Mouse (Mus musculus): ENCODE results near the gene Fstl4. TPM values are rescaled to one million over a fixed set of nuclear protein-coding genes. Genes with fewer than 3 reads are reported as not detected.

Gene Fstl4
- total and polyA plus RNA-seq, 3 experiments, result not detected

GRCm38 (mm10) chr11:53126660-53127059 is 362.2 kb downstream of the Fstl4 start:
- H3K9me3 ChIP-seq (replicated peaks; ENCODE audit: insufficient read depth, low read length), result no peaks in the 10 kb centered on the region
- DNase-seq (ENCODE audit: low read depth, low spot score), result no peak
- H3K36me3 ChIP-seq (ENCODE audit: control insufficient read depth in 1 of 2, insufficient read depth in 2 of 2, low read length in 2 of 2), result no peaks in the 10 kb centered on the region
- no peaks in the 10 kb centered on the region for H3K27me3 ChIP-seq (ENCODE audit: control insufficient read depth in 1 of 2, insufficient read depth in 2 of 2, low read length in 2 of 2)
- H3K4me3 ChIP-seq (ENCODE audit: control insufficient read depth in 1 of 2, insufficient read depth in 1 of 2, low read depth in 2 of 2, low read length in 2 of 2), result no peak overlapping the region
- no peaks in the 10 kb centered on the region for H3K4me1 ChIP-seq (ENCODE audit: control insufficient read depth in 1 of 2, insufficient read depth in 2 of 2, low read length in 2 of 2)
- no peaks in the 10 kb centered on the region for H3K79me2 ChIP-seq (ENCODE audit: control insufficient read depth, insufficient read depth, low read length, poor library complexity)
- no peak overlapping the region for H3K9ac ChIP-seq (ENCODE audit: control insufficient read depth, low read depth, low read length, poor library complexity, severe bottlenecking)
- no peak overlapping the region for H3K27ac ChIP-seq (ENCODE audit: control insufficient read depth, low read depth, low read length)
- TF ChIP-seq GATA1 (IDR thresholded peaks at IDR 0.05; ENCODE audit: low read depth, low read length) (no peak), MXI1 (IDR thresholded peaks at IDR 0.05; ENCODE audit: low read depth, low read length) (no peak), TCF12 (IDR thresholded peaks at IDR 0.05; ENCODE audit: low read depth, low read length) (no peak), TAL1 (IDR thresholded peaks at IDR 0.05; ENCODE audit: low read length) (no peak), MYB (IDR thresholded peaks at IDR 0.05; ENCODE audit: low read depth, low read length) (no peak), ZKSCAN1 (IDR thresholded peaks at IDR 0.05; ENCODE audit: low read depth, low read length) (no peak), CTCF (IDR thresholded peaks at IDR 0.05 in 2 of 3, conservative IDR thresholded peaks at IDR 0.05 in 1 of 3; ENCODE audit: control insufficient read depth in 1 of 3, insufficient read depth in 1 of 3, low read depth in 2 of 3, low read length in 3 of 3, poor library complexity in 1 of 3, severe bottlenecking in 1 of 3) (no peak), ZMIZ1 (IDR thresholded peaks at IDR 0.05; ENCODE audit: low read depth, low read length) (no peak), MAFK (IDR thresholded peaks at IDR 0.05; ENCODE audit: borderline replicate concordance, low read depth, low read length) (no peak), USF1 (IDR thresholded peaks at IDR 0.05; ENCODE audit: low read depth, low read length) (no peak), POLR2A (IDR thresholded peaks at IDR 0.05; ENCODE audit: control insufficient read depth in 1 of 2, insufficient read depth in 1 of 2, low read depth in 1 of 2, low read length in 2 of 2, poor library complexity in 1 of 2) (no peak), ELF1 (IDR thresholded peaks at IDR 0.05; ENCODE audit: low read depth, low read length) (no peak), RCOR1 (IDR thresholded peaks at IDR 0.05; ENCODE audit: low read depth, low read length) (no peak), MEF2A (IDR thresholded peaks at IDR 0.05; ENCODE audit: extremely low read depth, insufficient replicate concordance, low read depth, low read length, poor library complexity, severe bottlenecking) (no peak), CHD1 (IDR thresholded peaks at IDR 0.05; ENCODE audit: low read depth, low read length) (no peak), KAT2A (conservative IDR thresholded peaks at IDR 0.05; ENCODE audit: low read depth, low read length) (no peak), ZNF384 (IDR thresholded peaks at IDR 0.05; ENCODE audit: low read depth, low read length) (no peak), BHLHE40 (IDR thresholded peaks at IDR 0.05; ENCODE audit: borderline replicate concordance, low read depth, low read length) (no peak), RAD21 (IDR thresholded peaks at IDR 0.05; ENCODE audit: low read depth, low read length) (no peak), MAZ (IDR thresholded peaks at IDR 0.05; ENCODE audit: low read depth, low read length) (no peak)

DNA sequence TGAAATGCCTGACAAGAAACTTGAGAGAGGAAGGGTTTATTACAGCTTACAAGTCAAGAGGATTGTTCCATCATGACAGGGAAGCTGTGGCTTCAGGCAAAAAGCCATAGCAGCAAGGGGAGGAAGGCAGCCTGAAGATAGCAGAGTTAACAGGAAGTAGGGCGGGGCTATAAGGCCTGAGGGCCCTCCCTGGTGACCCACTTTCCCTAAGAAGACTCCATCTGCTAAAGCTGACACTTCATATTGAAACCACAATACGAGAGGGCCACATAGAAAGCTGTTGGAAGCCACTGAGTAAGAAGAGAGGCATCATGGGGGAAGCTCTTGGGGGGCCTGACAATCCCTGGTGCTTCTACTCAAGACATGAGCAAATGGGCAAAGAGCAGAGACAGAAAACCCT is 364.2 kb downstream of the Fstl4 start:
- H3K79me2 ChIP-seq (ENCODE audit: control insufficient read depth, insufficient read depth, low read length, poor library complexity), result no peaks in the 10 kb centered on the region
- peak; percentile 10 for DNase-seq (ENCODE audit: low read depth, low spot score)
- no peaks in the 10 kb centered on the region for H3K4me1 ChIP-seq (ENCODE audit: control insufficient read depth in 1 of 2, insufficient read depth in 2 of 2, low read length in 2 of 2)
- H3K4me3 ChIP-seq (ENCODE audit: control insufficient read depth in 1 of 2, insufficient read depth in 1 of 2, low read depth in 2 of 2, low read length in 2 of 2), result no peak overlapping the region
- TF ChIP-seq USF2 (IDR thresholded peaks at IDR 0.05; ENCODE audit: borderline replicate concordance in 1 of 2, insufficient read depth in 1 of 2, low read depth in 1 of 2, low read length in 2 of 2) (no peak), POLR2A (IDR thresholded peaks at IDR 0.05; ENCODE audit: control insufficient read depth in 1 of 2, insufficient read depth in 1 of 2, low read depth in 1 of 2, low read length in 2 of 2, poor library complexity in 1 of 2) (no peak), E2F4 (IDR thresholded peaks at IDR 0.05; ENCODE audit: borderline replicate concordance, low read depth, low read length) (no peak), RCOR1 (IDR thresholded peaks at IDR 0.05; ENCODE audit: low read depth, low read length) (no peak)
- H3K27me3 ChIP-seq (ENCODE audit: control insufficient read depth in 1 of 2, insufficient read depth in 2 of 2, low read length in 2 of 2), result no peaks in the 10 kb centered on the region
- H3K36me3 ChIP-seq (ENCODE audit: control insufficient read depth in 1 of 2, insufficient read depth in 2 of 2, low read length in 2 of 2), result no peaks in the 10 kb centered on the region
- H3K27ac ChIP-seq (ENCODE audit: control insufficient read depth, low read depth, low read length), result no peak overlapping the region
- H3K9ac ChIP-seq (ENCODE audit: control insufficient read depth, low read depth, low read length, poor library complexity, severe bottlenecking), result no peak overlapping the region
- no peaks in the 10 kb centered on the region for H3K9me3 ChIP-seq (replicated peaks; ENCODE audit: insufficient read depth, low read length)

Measured in MEL (cell line).